Comparison of ENCODE assay signal across 21 mouse cellular contexts in the genomic region with DNA sequence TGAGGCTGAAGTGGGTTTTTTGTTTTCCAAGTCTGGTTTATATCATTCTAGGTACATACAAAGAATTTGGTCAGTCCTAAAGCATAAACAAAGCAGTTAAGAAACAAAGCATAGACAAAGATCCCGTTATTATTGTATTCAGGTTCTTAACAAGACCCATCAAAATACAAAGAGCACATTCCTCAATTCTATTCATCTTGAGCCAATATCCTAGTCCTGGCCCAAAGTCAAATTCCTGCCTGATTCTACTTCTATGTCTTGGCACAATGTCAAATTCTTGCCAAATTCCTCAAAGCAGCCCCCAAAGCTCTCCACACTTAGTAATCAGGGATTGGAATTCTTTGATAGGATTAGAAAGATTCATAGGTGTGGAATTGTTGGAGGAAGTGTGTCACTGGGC.
DNase-seq lines count a peak whose midpoint lies in the region; ATAC-seq and TF ChIP-seq lines count a peak whose summit lies in the region.
"Had no signal": no experiment of that assay in that cellular context is flagged by ENCODE, and none has a peak within 500 bp of the region (broad histone marks: within the 10 kb centered on the region; RNA-seq: fewer than 3 reads in every experiment).

No protein-coding gene starts in this region.

- H3K4me3 ChIP-seq in forebrain, embryonic 11.5 days (ENCODE audit: low read depth, low read length), result no peak overlapping the region
- H3K4me3 ChIP-seq in forebrain, embryonic 10.5 days, result no peak overlapping the region
- no peak overlapping the region for H3K4me3 ChIP-seq in lung, embryonic 14.5 days (ENCODE audit: low read depth, low read length)
- no peak overlapping the region for H3K4me3 ChIP-seq in lung, adult 2 months (replicated peaks; ENCODE audit: extremely low read depth, low read depth, low read length)
- H3K4me3 ChIP-seq in forebrain, embryonic 16.5 days (replicated peaks; ENCODE audit: low read length), result no peak overlapping the region
- no peak overlapping the region for H3K4me3 ChIP-seq in kidney, embryonic 14.5 days (ENCODE audit: low read length)
- H3K4me3 ChIP-seq: heart, embryonic 13.5 days; limb, embryonic 13.5 days had no signal

- WGBS in forebrain, embryonic 11.5 days, result 65% methylated on average over 1 of the region's 1 CpGs
- 70% methylated on average over 1 of the region's 1 CpGs for WGBS in forebrain, embryonic 10.5 days
- WGBS in lung, embryonic 14.5 days, result 41% methylated on average over 1 of the region's 1 CpGs
- 48% methylated on average over 1 of the region's 1 CpGs for WGBS in lung, adult 2 months
- 47% methylated on average over 1 of the region's 1 CpGs for WGBS in forebrain, embryonic 16.5 days
- 79% methylated on average over 1 of the region's 1 CpGs for WGBS in kidney, embryonic 14.5 days

- no peak for TF ChIP-seq POLR2A in lung, adult 2 months (IDR thresholded peaks at IDR 0.05; ENCODE audit: borderline replicate concordance, extremely low read depth, low read depth, low read length)

- ATAC-seq in forebrain, embryonic 11.5 days (replicated peaks; ENCODE audit: low FRiP score), result 0 out of 2 replicates have a peak, but pooled peaks have one; percentile 15
- no peak for ATAC-seq in lung, embryonic 14.5 days (ENCODE audit: insufficient read depth)
- ATAC-seq in forebrain, embryonic 16.5 days, result peak; percentile 20; the same call in 1 of the 2 replicates
- no peak for ATAC-seq in kidney, embryonic 14.5 days (ENCODE audit: low FRiP score, low TSS enrichment)
- no peak for ATAC-seq in frontal cortex, adult (ENCODE audit: low TSS enrichment)
- ATAC-seq: activated CD4-positive, CD25-positive, alpha-beta regulatory T cell, adult 4 months had no signal

- no peak overlapping the region for H3K9ac ChIP-seq in forebrain, embryonic 11.5 days (ENCODE audit: low read length)
- H3K9ac ChIP-seq in lung, embryonic 14.5 days, result no peak overlapping the region
- H3K9ac ChIP-seq in forebrain, embryonic 16.5 days (replicated peaks; ENCODE audit: low read depth, low read length), result no peak overlapping the region
- no peak overlapping the region for H3K9ac ChIP-seq in kidney, embryonic 14.5 days (ENCODE audit: low read depth, low read length)
- H3K9ac ChIP-seq: heart, embryonic 13.5 days; limb, embryonic 13.5 days; liver, embryonic 14.5 days had no signal

- H3K27ac ChIP-seq in forebrain, embryonic 11.5 days (ENCODE audit: low read depth, low read length), result no peak overlapping the region
- H3K27ac ChIP-seq in forebrain, embryonic 10.5 days, result no peak overlapping the region
- H3K27ac ChIP-seq in lung, embryonic 14.5 days (ENCODE audit: low read depth), result no peak overlapping the region
- no peak overlapping the region for H3K27ac ChIP-seq in forebrain, embryonic 16.5 days (ENCODE audit: low read length)
- H3K27ac ChIP-seq in kidney, embryonic 14.5 days (ENCODE audit: low read depth, low read length), result no peak overlapping the region
- H3K27ac ChIP-seq: heart, embryonic 13.5 days; limb, embryonic 13.5 days; liver, embryonic 14.5 days had no signal

- no peaks in the 10 kb centered on the region for H3K36me3 ChIP-seq in forebrain, embryonic 11.5 days (ENCODE audit: control insufficient read depth, insufficient read depth, low read length)
- H3K36me3 ChIP-seq in forebrain, embryonic 10.5 days (replicated peaks), result no peaks in the 10 kb centered on the region
- no peaks in the 10 kb centered on the region for H3K36me3 ChIP-seq in lung, embryonic 14.5 days (ENCODE audit: insufficient read depth)
- no peaks in the 10 kb centered on the region for H3K36me3 ChIP-seq in forebrain, embryonic 16.5 days (ENCODE audit: control insufficient read depth, insufficient read depth)
- no peaks in the 10 kb centered on the region for H3K36me3 ChIP-seq in kidney, embryonic 14.5 days (ENCODE audit: control insufficient read depth, insufficient read depth, low read length)
- H3K36me3 ChIP-seq: heart, embryonic 13.5 days; limb, embryonic 13.5 days had no signal

- no peaks in the 10 kb centered on the region for H3K9me3 ChIP-seq in forebrain, embryonic 11.5 days (ENCODE audit: control insufficient read depth, low read length)
- no peaks in the 10 kb centered on the region for H3K9me3 ChIP-seq in forebrain, embryonic 10.5 days
- no peaks in the 10 kb centered on the region for H3K9me3 ChIP-seq in lung, embryonic 14.5 days (ENCODE audit: low read depth, low read length)
- H3K9me3 ChIP-seq in forebrain, embryonic 16.5 days (ENCODE audit: control insufficient read depth, low read length), result no peaks in the 10 kb centered on the region
- no peaks in the 10 kb centered on the region for H3K9me3 ChIP-seq in kidney, embryonic 14.5 days (ENCODE audit: control insufficient read depth, low read length)
- H3K9me3 ChIP-seq: limb, embryonic 13.5 days had no signal

- no peak for TF ChIP-seq CTCF in lung, embryonic 14.5 days (IDR thresholded peaks at IDR 0.05; ENCODE audit: low read depth)
- no peak for TF ChIP-seq CTCF in lung, adult 2 months (IDR thresholded peaks at IDR 0.05; ENCODE audit: insufficient read depth, low read length)

- H3K4me1 ChIP-seq in forebrain, embryonic 11.5 days (replicated peaks; ENCODE audit: control insufficient read depth, insufficient read depth, low read length), result no peaks in the 10 kb centered on the region
- H3K4me1 ChIP-seq in forebrain, embryonic 10.5 days, result no peaks in the 10 kb centered on the region
- no peaks in the 10 kb centered on the region for H3K4me1 ChIP-seq in lung, embryonic 14.5 days (ENCODE audit: insufficient read depth)
- H3K4me1 ChIP-seq in lung, adult 2 months (ENCODE audit: control insufficient read depth, insufficient read depth, low read length), result no peaks in the 10 kb centered on the region
- no peaks in the 10 kb centered on the region for H3K4me1 ChIP-seq in forebrain, embryonic 16.5 days (replicated peaks; ENCODE audit: control insufficient read depth, insufficient read depth, low read length)
- H3K4me1 ChIP-seq in kidney, embryonic 14.5 days (ENCODE audit: control insufficient read depth, insufficient read depth, low read length), result no peaks in the 10 kb centered on the region
- H3K4me1 ChIP-seq: limb, embryonic 13.5 days had no signal

- DNase-seq in forebrain, embryonic 11.5 days (ENCODE audit: low spot score), result no peak
- DNase-seq in forebrain, embryonic 10.5 days (ENCODE audit: extremely low spot score, low spot score), result no peak
- peak; percentile 40 for DNase-seq in lung, embryonic 14.5 days
- DNase-seq in lung, adult 2 months, result no peak
- peak; percentile 46 for DNase-seq in R1 (ENCODE audit: low read depth, low spot score)
- DNase-seq: adrenal gland, postnatal 14 days; cerebellum, adult 11-12 months; cerebellum, postnatal 36 days; gastrocnemius, postnatal 10 days; kidney, adult 8-10 months; lung, postnatal 14 days; right cerebral cortex, postnatal 25 days; thymus, adult 2 months had no signal

- H3K27me3 ChIP-seq in forebrain, embryonic 11.5 days (ENCODE audit: control insufficient read depth, insufficient read depth, low read length), result no peaks in the 10 kb centered on the region
- H3K27me3 ChIP-seq in forebrain, embryonic 10.5 days (ENCODE audit: poor library complexity, severe bottlenecking), result no peaks in the 10 kb centered on the region
- no peaks in the 10 kb centered on the region for H3K27me3 ChIP-seq in lung, embryonic 14.5 days (ENCODE audit: insufficient read depth, low read length)
- no peaks in the 10 kb centered on the region for H3K27me3 ChIP-seq in forebrain, embryonic 16.5 days (replicated peaks; ENCODE audit: control insufficient read depth, insufficient read depth, low read length)
- H3K27me3 ChIP-seq in kidney, embryonic 14.5 days (ENCODE audit: control insufficient read depth, insufficient read depth, low read length), result no peaks in the 10 kb centered on the region
- H3K27me3 ChIP-seq: CH12.LX; heart, embryonic 13.5 days; limb, embryonic 13.5 days had no signal

- no peak overlapping the region for H3K4me2 ChIP-seq in forebrain, embryonic 11.5 days (ENCODE audit: low read depth, low read length, severe bottlenecking)
- H3K4me2 ChIP-seq in lung, embryonic 14.5 days, result no peak overlapping the region
- H3K4me2 ChIP-seq in forebrain, embryonic 16.5 days (ENCODE audit: low read length), result no peak overlapping the region
- H3K4me2 ChIP-seq in kidney, embryonic 14.5 days (replicated peaks; ENCODE audit: low read depth, low read length), result no peak overlapping the region
- H3K4me2 ChIP-seq: heart, embryonic 13.5 days; limb, embryonic 13.5 days had no signal

Comparison
In these comparisons a context has a peak if more than half of its experiments do, and no peak if none do; other contexts are left out.
1. DNase-seq: peak in lung, embryonic 14.5 days (single experiment) and R1 (single experiment); none in forebrain, embryonic 11.5 days (single experiment), forebrain, embryonic 10.5 days (single experiment) and lung, adult 2 months (single experiment).
2. ATAC-seq: peak in forebrain, embryonic 11.5 days (single experiment) and forebrain, embryonic 16.5 days (single experiment); none in lung, embryonic 14.5 days (single experiment), kidney, embryonic 14.5 days (single experiment) and frontal cortex, adult (single experiment).